Mouse (Mus musculus): ENCODE data around the gene Olfr1012.
"Not testable (repeated sequence)": the region's sequence is repeated elsewhere in the genome, so short reads cannot be mapped to it uniquely, and the experiment has no call there.

The Olfr1012 gene

DNA sequence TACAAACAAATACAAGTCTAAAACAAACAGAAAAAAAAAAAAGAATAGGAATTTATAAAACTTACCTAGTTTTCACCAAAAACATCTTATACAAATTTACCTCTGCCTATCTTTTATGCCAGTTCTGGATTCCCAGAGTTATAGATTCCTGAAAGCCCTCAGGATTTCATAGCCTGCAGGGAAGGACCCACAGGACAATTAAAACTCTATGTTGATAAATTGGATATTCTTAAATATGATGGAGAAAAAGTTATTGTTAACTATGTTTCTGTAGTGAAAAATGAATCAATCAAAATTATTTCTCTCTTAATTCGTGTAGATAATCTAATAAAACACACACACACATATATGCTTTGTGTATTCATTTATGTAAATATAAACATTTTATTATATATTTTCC is at the start of gene Olfr1012:
Gene Olfr1012, minus strand, starts transcription at position 101 of the 400 bp plus-strand sequence.
- DNase-seq, result no peak

DNA sequence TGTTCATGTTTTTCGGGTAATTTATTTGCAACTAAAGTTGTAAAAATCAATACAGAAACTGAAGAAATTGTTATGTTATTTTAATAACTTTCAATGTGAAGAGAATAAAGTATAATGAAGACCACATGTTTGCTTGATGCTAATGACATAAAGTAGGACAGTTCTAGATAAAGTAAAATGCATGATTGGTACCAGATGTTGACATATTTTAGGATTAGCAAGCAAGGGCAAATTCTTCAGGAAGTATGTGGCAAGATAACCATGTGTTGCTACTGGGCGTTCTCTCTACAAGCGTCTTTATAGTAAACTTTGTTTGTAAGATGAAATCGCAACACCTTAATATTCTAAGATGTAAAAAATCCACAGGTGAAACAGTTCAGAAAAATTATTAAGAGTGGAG is 41.9 kb upstream of the Olfr1012 start:
- DNase-seq, result no peak

DNA sequence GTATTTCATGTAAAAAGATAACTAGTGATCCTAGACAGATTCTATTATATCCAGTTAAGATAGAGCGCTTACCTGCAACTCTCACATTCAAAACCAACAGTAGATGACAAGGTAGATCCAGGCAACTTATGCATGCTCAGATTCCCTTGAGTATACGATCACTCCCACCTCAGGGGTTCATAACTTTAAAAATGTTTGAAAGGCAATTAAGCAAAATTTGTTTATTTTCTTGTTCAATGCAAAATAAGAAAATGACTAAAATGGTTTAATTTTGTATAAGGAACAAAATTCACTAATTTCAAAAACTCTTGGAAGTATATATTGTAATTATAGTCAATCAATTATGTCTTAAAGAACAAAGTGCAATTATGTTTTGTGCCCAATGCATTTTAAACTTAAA is 39.9 kb upstream of the Olfr1012 start, which contains the start of gene Olfr1016:
Gene Olfr1016, minus strand, starts transcription at position 101 of the 400 bp plus-strand sequence.
- no peak for DNase-seq

- DNase-seq, result no peak
These were observed 29.8 kb upstream of the Olfr1012 start for GRCm38 (mm10) chr2:85792331-85792730.

GRCm38 (mm10) chr2:85781717-85782116 is 19.2 kb upstream of the Olfr1012 start, which contains the start of gene Olfr1015:
TSS of gene Olfr1015 (plus strand) at chr2:85782017.
- no peak for DNase-seq

DNA sequence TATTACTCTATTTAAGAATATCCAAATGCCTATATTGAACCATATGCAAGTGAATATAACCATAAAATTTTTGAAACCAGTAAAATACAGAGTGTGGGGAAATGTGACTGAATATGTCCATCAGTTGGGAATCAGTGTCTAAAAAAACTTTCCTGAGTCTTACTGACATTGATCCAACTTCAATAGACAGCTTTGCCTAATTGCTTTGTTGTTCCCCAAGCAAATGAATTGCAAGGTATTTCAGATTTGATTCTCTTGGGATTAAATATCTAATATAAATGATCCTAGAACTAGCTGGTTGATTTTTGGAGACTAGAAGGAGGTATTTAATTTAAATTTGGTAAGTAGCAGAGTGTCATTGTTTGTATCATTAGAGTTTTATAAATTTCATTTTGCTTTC is 9.8 kb upstream of the Olfr1012 start, which contains the start of gene Olfr1014:
Gene Olfr1014, plus strand, starts transcription at position 301 of the 400 bp plus-strand sequence.
- DNase-seq, result no peak

- no peak for DNase-seq
These were observed 4.2 kb upstream of the Olfr1012 start, which contains the start of gene Olfr1013 for GRCm38 (mm10) chr2:85766798-85767197. TSS of gene Olfr1013 (plus strand) at chr2:85767098.

GRCm38 (mm10) chr2:85753822-85754221 is 8.7 kb downstream of the Olfr1012 start:
- no peak for DNase-seq

DNA sequence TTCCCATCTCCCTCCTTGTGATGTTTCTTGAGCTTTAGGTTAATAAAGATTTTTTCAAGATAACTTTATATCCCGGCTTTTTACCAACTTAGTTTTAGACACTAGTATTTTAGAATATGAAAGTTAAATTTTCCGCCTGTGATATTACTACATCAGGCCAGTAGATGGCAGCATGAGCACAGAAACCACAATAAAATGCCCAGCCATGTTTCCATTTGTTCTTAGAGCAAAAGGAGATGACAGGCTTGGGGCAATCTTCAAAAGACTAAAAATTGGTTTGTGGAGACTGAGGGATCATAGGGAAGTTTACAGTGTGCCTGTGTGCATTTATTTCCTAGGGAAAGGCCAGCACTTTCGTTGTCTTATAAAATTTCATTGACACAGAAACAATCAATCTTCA is 36.8 kb downstream of the Olfr1012 start:
- DNase-seq, result no peak

DNA sequence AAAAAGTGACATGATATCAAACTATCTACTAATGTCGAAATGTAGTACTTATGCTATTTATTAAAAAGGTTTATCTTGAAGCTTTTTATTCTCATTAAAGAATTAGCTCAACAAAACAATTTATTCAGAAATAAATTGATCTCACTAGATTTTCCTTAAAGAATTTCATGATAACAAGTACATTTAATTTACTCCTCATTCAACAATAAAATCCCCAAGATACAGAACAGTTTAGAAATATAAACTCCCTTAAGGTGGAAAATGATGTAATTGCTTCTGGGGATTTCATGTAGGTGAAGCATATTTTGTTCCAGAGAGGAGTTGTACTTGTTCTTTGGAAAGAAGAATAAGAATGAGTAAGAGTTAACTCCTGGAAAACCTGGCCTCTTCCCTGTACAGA is 47.4 kb downstream of the Olfr1012 start, which contains the start of gene Olfr1009:
Gene Olfr1009, plus strand, starts transcription at position 301 of the 400 bp plus-strand sequence.
- DNase-seq, result no peak

GRCm38 (mm10) chr2:85711159-85711558 is 51.4 kb downstream of the Olfr1012 start:
- DNase-seq, result no peak

- not testable (repeated sequence) for DNase-seq
These were observed 51.9 kb downstream of the Olfr1012 start for GRCm38 (mm10) chr2:85710680-85711079.

Data from thymus, postnatal 36 days (tissue).